Mouse (Mus musculus): ENCODE measurements around the gene Dlg3. TPM values are rescaled to one million over a fixed set of nuclear protein-coding genes. Genes with fewer than 3 reads are reported as not detected.

The Dlg3 gene
- total and polyA plus RNA-seq, 3 experiments = 7.1 to 48.6 (median 33.3) TPM

DNA sequence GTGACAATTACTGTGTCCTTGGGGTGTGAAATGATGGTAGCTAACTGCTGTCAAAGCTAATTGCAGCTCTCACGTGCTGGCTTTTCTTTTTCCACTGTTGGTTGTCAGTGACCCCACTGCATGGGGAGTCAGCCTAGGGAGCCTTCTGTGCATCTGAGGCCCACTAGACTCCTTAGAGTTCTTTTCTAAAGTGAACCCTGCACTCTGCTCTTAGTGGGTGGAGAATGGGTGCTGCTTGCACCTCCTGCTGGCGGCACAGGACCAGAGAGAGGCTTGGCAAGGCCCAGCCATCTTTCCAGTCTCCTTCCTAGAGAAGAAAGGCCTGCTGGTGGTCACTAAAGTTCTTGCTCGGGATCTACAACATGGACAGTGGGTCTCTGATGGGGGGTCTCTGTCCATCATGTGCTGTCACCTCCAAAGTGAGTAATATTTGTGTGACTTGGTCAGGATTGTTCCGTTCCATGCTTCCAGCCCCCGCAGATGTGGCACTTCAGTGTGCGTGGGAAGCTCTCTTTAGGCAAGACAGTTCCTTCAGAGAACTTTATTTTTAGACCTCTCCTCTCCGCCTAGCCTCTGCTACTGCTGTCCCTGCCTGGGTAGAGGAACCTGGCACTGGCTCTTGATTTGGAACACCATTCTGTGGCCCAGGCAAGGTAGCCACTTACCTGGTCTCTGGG is 30.5 kb downstream of the Dlg3 start:
- no peak for DNase-seq

GRCm38 (mm10) chrX:100800643-100801042 is 33.1 kb downstream of the Dlg3 start:
- no peak for DNase-seq

- no peak for DNase-seq
These were observed 34.5 kb downstream of the Dlg3 start for GRCm38 (mm10) chrX:100802034-100802433.

DNA sequence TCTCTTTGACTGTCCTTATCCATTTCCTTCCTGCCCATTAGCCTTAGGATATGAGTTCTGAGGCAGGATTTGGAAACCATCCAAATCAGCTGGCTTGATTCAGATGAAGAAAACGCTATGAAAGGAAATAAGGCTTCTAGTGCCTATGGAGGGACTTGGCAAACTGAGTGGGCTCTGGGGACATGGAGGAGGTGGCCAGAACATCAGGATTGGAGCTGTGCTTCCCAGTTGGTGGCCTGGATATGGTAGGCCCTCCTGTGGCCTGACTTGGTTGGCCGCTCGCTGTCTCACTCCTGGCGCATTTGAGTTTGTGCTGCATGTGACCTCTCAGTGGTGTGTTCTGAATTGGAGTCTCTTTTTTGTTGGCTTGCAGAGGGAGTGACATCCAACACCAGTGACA is 43.6 kb downstream of the Dlg3 start:
- no peak for DNase-seq

DNA sequence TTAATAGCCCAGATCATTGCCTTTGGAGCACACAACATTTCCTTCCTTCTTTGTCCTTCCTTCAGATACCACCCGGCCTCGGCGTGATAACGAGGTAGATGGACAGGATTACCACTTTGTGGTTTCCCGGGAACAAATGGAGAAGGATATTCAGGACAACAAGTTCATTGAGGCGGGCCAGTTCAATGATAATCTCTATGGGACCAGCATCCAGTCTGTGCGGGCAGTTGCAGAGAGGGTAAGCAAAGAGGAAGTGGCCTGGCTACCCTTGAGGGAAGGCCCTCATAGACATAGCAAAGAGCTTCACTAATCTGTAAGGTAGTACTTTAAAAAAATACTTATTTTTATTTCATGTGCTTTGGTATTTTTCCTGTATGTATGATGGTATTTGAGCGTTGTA is 46.6 kb downstream of the Dlg3 start:
- DNase-seq = no peak

- DNase-seq = peak; percentile 29
These were observed 48.2 kb downstream of the Dlg3 start for GRCm38 (mm10) chrX:100815766-100816165.

DNA sequence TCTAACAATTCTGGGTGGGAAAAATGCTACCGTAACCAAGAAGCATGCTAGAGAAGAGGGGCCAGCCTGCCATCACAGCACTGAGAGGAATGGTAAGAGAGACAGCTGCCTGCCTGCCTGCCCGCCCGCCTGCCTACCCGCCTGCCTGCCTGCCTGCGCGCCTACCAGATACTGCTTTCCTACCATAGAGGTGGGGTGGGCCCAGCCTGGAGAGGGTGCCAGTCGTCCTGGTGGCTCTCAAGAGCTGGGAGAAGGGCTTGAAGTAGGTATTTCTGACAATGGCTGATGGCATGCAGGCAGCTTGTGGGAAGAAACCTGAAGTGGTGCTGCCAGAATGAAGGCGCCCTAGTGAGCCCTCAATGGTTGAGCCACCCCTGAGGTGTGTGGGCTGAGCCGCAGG is 51.2 kb downstream of the Dlg3 start:
- no peak for DNase-seq

GRCm38 (mm10) chrX:100821149-100821548 is 53.6 kb downstream of the Dlg3 start:
- DNase-seq = no peak

GRCm38 (mm10) chrX:100825557-100825956 is 58.0 kb downstream of the Dlg3 start:
- no peak for DNase-seq

DNA sequence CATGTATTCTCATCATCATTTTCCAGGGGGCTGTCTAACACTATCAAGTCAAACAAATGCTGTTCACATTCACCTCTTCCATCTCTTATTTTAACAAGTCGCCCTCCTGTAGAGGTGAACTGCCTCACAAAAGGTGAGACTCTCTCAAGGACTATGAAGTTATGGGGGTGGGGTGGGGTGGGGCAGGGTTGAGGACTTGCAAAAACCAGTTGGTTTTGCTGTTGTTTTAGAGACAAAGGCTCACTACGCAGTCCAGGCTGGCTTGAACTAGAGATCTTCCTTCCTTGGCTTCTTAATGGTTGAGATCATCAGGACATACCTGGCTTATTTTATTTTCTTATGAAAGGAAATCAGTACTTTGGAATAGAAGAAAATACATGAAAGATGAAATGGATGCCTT is 65.3 kb downstream of the Dlg3 start:
- no peak for DNase-seq

DNA sequence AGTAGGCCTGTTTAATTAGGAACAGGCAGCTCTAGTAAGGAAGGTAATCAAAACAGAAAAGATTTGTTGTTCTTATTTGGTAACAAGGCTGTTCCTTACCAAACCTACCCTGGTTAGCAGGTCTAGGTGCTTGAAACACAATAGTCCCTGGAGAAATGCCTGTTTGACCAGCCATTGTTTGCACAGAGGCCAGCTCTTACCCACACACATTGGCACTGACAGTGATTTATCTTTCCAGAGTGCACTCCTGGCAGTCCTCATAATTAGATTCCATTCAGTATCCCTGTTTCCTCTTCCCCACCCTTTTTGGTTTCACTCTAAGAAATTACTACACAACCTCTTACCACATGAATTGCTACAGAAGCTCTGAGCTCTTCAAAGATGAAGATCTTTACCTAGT is 71.7 kb downstream of the Dlg3 start:
- DNase-seq = no peak

Other genes starting within 250 kb of the Dlg3 start
- not detected for gene Dgat2l6, start 242.9 kb upstream of the Dlg3 start, total RNA-seq (2021)
- not detected in 2 replicates for gene Dgat2l6, start 242.9 kb upstream of the Dlg3 start, polyA plus RNA-seq (2012; rRNA removed)
- not detected for gene Awat1, start 195.5 kb upstream of the Dlg3 start, total RNA-seq (2021)
- gene Awat1, start 195.5 kb upstream of the Dlg3 start, polyA plus RNA-seq (2012; rRNA removed) = not detected in 2 replicates
- gene P2ry4, start 172.9 kb upstream of the Dlg3 start, total RNA-seq (2021) = under 1 TPM in 1 of 2 experiments, not detected in 1; 0.09 TPM
- gene P2ry4, start 172.9 kb upstream of the Dlg3 start, polyA plus RNA-seq (2012; rRNA removed) = not detected in 2 replicates
- gene Arr3, start 162.2 kb upstream of the Dlg3 start, total RNA-seq (2021) = not detected
- gene Arr3, start 162.2 kb upstream of the Dlg3 start, polyA plus RNA-seq (2012; rRNA removed) = not detected in 2 replicates
- gene Kif4, start 142.0 kb upstream of the Dlg3 start, total RNA-seq (2021) = under 1 TPM; 0.35 to 0.86 TPM
- gene Kif4, start 142.0 kb upstream of the Dlg3 start, polyA plus RNA-seq (2012; rRNA removed) = 0.03 and 0.20 TPM in 2 replicates
- gene Pdzd11, start 141.2 kb upstream of the Dlg3 start, total RNA-seq (2021) = 10 to 100 TPM; 57.9 to 58.0 TPM
- 10.4 and 10.6 TPM in 2 replicates for gene Pdzd11, start 141.2 kb upstream of the Dlg3 start, polyA plus RNA-seq (2012; rRNA removed)
- under 1 TPM; 0.17 to 0.20 TPM for gene Gdpd2, start 37.8 kb upstream of the Dlg3 start, total RNA-seq (2021)
- 0.60 and 0.86 TPM in 2 replicates for gene Gdpd2, start 37.8 kb upstream of the Dlg3 start, polyA plus RNA-seq (2012; rRNA removed)

All from adrenal gland, adult 2 months (tissue).